Mouse (Mus musculus): ENCODE measurements around the gene Il12rb2.

- no peak for TF ChIP-seq POLR2A (IDR thresholded peaks at IDR 0.05; ENCODE audit: low read depth, low read length)
- no peak for TF ChIP-seq MEF2A (IDR thresholded peaks at IDR 0.05; ENCODE audit: borderline replicate concordance, low read depth, low read length)
- no peak for TF ChIP-seq RAD21 (IDR thresholded peaks at IDR 0.05; ENCODE audit: low read depth, low read length)
- no peak for TF ChIP-seq CHD2 (IDR thresholded peaks at IDR 0.05; ENCODE audit: low read length)
- TF ChIP-seq ETS1 (conservative IDR thresholded peaks at IDR 0.05; ENCODE audit: low read depth, low read length) = no peak
- TF ChIP-seq EP300 (IDR thresholded peaks at IDR 0.05; ENCODE audit: low read length) = no peak
Measured at GRCm38 (mm10) chr6:67300710-67301163, 75.3 kb downstream of the Il12rb2 start.

All from CH12.LX (cell line).